Mouse (Mus musculus) thymus, postnatal 4 days (tissue): Measurements from ENCODE around the gene Clic3.
A peak's percentile ranks its signal among the peaks of the same experiment; 100 is the strongest.
"Not testable (repeated sequence)": the region's sequence is repeated elsewhere in the genome, so short reads cannot be mapped to it uniquely, and the experiment has no call there.

Experiments
- DNase-seq: peaks from one replicate; pipeline ENCODE4 v3.0.0; 2021

The Clic3 gene

GRCm38 (mm10) chr2:25456205-25456953 is at the start of gene Clic3:
Clic3 (plus strand) TSS chr2:25456838.
- no peak for DNase-seq

- DNase-seq, result no peak
Measured at GRCm38 (mm10) chr2:25408908-25409307, 47.7 kb upstream of the Clic3 start.

GRCm38 (mm10) chr2:25413436-25413835 is 43.2 kb upstream of the Clic3 start:
- not testable (repeated sequence) for DNase-seq

GRCm38 (mm10) chr2:25417426-25417825 is 39.2 kb upstream of the Clic3 start:
- no peak for DNase-seq

- peak; percentile 74 for DNase-seq
Measured at GRCm38 (mm10) chr2:25421896-25422295, 34.7 kb upstream of the Clic3 start.

GRCm38 (mm10) chr2:25422587-25423410 is 33.8 kb upstream of the Clic3 start, which contains the start of gene Fut7:
Fut7 (plus strand) TSS chr2:25423267.
- DNase-seq, result peak; percentile 59

- DNase-seq, result no peak
Measured at GRCm38 (mm10) chr2:25423626-25424025, 33.0 kb upstream of the Clic3 start.

GRCm38 (mm10) chr2:25425481-25425880 is 31.2 kb upstream of the Clic3 start:
- DNase-seq, result no peak

- DNase-seq, result peak; percentile 82
Measured at GRCm38 (mm10) chr2:25426721-25427191, 29.9 kb upstream of the Clic3 start.

- no peak for DNase-seq
Measured at GRCm38 (mm10) chr2:25427256-25427655, 29.4 kb upstream of the Clic3 start.

- DNase-seq, result peak; percentile 98
Measured at GRCm38 (mm10) chr2:25428442-25429236, 28.0 kb upstream of the Clic3 start, which contains the start of gene Abca2. Abca2 (plus strand) TSS chr2:25428703.

GRCm38 (mm10) chr2:25429435-25430180 is 27.0 kb upstream of the Clic3 start:
- no peak for DNase-seq

- no peak for DNase-seq
Measured at GRCm38 (mm10) chr2:25430395-25431233, 26.0 kb upstream of the Clic3 start.

- DNase-seq, result no peak
Measured at GRCm38 (mm10) chr2:25431308-25431855, 25.3 kb upstream of the Clic3 start.

- no peak for DNase-seq
Measured at GRCm38 (mm10) chr2:25432326-25433098, 24.1 kb upstream of the Clic3 start.

GRCm38 (mm10) chr2:25433101-25433500 is 23.5 kb upstream of the Clic3 start:
- no peak for DNase-seq

GRCm38 (mm10) chr2:25434292-25434691 is 22.3 kb upstream of the Clic3 start:
- no peak for DNase-seq

- no peak for DNase-seq
Measured at GRCm38 (mm10) chr2:25436286-25436820, 20.3 kb upstream of the Clic3 start.

GRCm38 (mm10) chr2:25441067-25441466 is 15.6 kb upstream of the Clic3 start:
- no peak for DNase-seq

- no peak for DNase-seq
Measured at GRCm38 (mm10) chr2:25442682-25443081, 14.0 kb upstream of the Clic3 start.
